In genomic region chr2:114167837-114168236, GRCm38 (mm10) we compare ENCODE assay signal across 16 mouse cellular contexts.
"Had no signal": no experiment of that assay in that cellular context is flagged by ENCODE, and none has a peak within 500 bp of the region (broad histone marks: within the 10 kb centered on the region; RNA-seq: fewer than 3 reads in every experiment).

No protein-coding gene starts in this region.

- DNase-seq: liver, postnatal 0 days; lung, adult 2 months; lung, postnatal 10 days; lung, postnatal 36 days; right cerebral cortex, postnatal 14 days; thymus, adult 18-20 months; thymus, postnatal 14 days; thymus, postnatal 36 days had no signal

- H3K4me3 ChIP-seq: lung, embryonic 15.5 days; megakaryocyte, embryonic 14.5 days; midbrain, embryonic 13.5 days; midbrain, embryonic 15.5 days; neural tube, embryonic 12.5 days; stomach, embryonic 15.5 days had no signal

- ATAC-seq: liver, postnatal 0 days; midbrain, embryonic 13.5 days; midbrain, embryonic 15.5 days had no signal

- H3K27ac ChIP-seq: lung, embryonic 15.5 days; macrophage; midbrain, embryonic 13.5 days; midbrain, embryonic 15.5 days; neural tube, embryonic 12.5 days; stomach, embryonic 15.5 days; stomach, postnatal 0 days had no signal
